Mouse (Mus musculus): ENCODE results near the gene Mill2.

DNA sequence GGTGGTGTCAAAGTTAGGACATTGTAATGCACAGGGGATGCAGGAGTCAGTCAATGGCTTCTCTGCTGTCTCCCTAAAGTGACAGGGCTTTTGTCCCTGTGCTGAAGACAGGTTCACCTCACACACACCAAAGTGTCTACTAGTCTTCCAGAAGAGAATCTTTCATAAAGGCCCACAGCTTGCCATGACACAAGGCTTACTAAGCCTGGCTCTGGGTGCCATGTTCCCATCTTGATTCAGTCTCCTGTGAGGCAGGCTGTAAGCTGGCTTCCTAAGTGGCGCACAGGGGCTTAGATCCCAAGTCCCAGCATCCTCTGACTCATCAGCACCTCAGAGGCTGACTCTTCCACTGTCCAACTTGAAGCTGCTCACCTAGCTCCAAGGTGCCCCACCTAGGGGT is 47.2 kb downstream of the Mill2 start:
- TF ChIP-seq ZNF384 (IDR thresholded peaks at IDR 0.05; ENCODE audit: low read depth, low read length) (no peak), MAFK (IDR thresholded peaks at IDR 0.05; ENCODE audit: insufficient read depth, low read depth, low read length) (no peak), CHD2 (IDR thresholded peaks at IDR 0.05; ENCODE audit: low read depth, low read length) (no peak), ZC3H11A (IDR thresholded peaks at IDR 0.05; ENCODE audit: borderline replicate concordance, low read depth, low read length) (no peak)
